Mouse (Mus musculus) heart, adult 8-10 months (tissue): ENCODE measurements around the gene Serpine2. TPM values are rescaled to one million over a fixed set of nuclear protein-coding genes. Genes with fewer than 3 reads are reported as not detected.

ENCODE experiments used
- DNase-seq: peaks from one replicate; pipeline ENCODE4 v3.0.0; 2022; ENCODE audit warnings: low spot score
- total RNA-seq, 4 experiments: library from RNA; stranded (reverse); gene quantifications; 2 replicates each; pipeline ENCODE4 v1.2.4; 2022

Gene Serpine2
- total RNA-seq, 4 experiments from 2014 or later: 16.6 to 24.1 (median 21.8) TPM

- peak; percentile 42 for DNase-seq
Measured at GRCm38 (mm10) chr1:79757161-79757560, 103.8 kb downstream of the Serpine2 start.

DNA sequence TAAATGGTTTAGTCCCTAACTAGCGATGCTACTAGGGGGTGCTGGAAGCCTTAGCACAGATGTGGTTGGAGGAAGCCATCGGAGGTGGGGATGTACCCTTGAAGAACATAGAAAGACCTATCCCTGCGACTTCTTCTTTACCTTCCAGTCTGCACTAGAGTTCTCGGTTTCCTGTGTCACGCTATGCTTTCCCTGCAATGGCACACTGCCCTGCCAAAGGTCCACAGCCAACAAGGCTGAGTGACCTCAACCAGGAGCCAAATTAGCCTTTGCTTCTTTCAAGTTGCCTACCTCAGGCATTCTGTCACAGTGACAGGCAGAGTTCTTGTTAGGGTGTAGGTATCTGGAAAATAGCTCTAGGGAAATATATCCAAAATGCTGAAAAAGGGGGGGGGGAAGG is 104.6 kb downstream of the Serpine2 start:
- no peak for DNase-seq

DNA sequence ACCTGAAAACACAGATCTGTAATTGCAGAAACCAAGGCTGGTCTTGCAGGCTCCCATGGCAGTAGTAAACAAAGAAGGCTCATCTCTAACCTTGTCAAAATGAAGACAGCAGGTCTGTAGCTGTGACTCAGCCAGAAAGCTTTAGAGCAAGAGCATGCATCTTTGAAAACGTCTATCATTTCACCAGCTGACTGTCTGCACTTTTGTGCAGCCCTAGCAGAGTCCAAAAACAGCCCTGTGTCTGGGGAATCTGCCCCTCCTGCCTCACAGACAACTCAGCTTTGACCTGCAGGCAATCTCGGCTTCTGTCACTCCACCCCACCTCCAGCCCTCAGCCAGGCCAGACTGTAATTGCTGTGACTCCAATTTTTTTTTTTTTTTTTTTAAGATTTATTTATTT is 105.6 kb downstream of the Serpine2 start:
- no peak for DNase-seq

DNA sequence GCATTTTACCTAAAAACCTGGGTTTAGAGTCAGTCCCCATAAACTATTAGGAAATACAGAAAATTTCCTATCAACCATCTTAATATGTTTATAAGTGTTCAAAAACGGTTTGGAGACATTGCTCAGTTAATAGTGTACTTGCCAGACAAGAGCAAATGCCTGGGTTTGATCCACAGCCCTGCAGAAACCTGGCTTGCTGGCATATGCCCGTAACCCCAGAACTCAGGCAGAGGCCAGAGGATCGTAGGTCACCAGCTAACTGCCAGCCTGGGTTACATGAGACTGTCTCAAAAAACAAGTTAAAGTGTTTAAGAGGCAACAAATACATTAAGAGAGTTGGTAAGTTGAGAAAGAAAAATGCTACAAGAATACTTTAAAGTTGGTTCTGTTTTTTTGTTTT is 106.0 kb downstream of the Serpine2 start:
- no peak for DNase-seq

DNA sequence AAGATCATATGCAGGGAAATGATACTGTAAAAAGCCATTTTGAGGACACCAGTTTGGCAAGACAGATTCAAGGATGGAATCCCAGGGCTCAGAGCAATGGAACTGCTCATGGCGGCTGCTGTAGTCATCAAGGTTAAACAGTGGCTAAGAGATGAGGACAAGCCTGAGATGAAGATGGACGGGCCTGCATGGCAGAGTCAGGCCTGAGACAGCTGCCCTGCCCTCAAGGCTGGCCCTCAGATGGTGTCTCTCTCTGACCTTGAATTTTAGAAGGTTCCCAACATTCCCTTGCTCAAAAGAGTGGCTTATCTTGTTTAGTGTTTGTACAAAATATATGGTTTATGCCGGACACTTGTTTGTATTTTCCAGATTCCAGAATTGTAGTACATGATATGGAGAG is 107.5 kb downstream of the Serpine2 start:
- DNase-seq: no peak

DNA sequence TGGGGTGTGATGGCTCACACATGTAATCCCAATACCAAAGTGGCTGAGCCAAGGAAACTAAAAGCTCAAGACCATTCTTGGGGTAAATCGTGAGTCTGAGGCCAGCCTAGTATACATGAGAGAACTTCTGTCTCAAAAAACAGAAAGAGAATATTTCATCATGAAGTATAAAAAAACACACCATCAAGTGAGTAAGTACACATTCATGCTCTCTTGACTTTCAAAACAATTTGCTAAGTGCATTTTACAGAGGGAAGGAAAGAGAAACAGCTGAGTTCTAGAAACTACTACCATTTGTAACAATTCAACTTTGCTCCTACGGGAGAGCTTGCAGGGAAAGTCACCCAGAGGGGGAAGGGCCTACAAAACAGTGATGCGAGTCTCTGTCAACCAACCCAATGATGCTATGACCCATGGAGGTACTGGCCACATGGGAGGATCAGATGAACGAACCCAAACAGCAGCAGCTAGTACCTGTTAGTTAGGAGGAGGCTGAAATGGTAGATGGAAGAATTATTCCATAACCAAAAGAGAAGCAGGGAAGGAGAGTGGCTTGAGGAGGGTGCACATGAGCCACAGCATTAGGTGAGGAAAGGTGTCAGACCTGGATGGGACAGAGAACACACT is 108.2 kb downstream of the Serpine2 start:
- DNase-seq: no peak

DNA sequence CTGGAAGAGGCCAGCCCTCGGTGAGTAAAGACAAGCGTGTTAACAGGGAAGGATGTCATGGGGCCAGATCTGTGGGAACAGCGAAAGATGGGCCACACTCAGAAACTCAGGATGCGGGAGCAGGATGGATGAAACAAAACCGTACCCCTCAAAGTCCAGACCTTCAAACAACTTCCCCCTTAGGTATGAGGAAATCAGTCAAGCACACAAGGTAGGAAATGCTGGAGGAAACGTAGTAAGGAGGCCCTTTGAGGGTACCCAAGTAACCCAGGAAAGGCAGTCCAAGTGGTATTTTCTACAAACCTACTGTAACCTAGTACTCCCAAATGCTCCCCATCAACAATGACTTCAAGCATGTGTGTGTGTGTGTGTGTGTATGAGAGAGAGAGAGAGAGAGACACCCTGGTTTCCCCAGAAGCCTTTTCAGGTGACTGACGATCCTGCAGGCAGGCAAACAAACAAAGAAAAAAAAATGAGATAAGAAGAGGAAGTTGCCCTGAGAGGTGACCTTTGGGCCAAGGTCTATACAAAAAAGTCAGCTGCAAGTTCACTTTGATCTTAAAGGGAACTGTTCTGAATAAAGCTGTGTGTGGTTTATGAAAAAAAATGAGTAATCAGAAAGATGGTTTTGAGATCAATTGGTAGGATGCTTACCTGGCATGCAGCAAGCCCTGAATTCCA is 108.8 kb downstream of the Serpine2 start:
- no peak for DNase-seq

DNA sequence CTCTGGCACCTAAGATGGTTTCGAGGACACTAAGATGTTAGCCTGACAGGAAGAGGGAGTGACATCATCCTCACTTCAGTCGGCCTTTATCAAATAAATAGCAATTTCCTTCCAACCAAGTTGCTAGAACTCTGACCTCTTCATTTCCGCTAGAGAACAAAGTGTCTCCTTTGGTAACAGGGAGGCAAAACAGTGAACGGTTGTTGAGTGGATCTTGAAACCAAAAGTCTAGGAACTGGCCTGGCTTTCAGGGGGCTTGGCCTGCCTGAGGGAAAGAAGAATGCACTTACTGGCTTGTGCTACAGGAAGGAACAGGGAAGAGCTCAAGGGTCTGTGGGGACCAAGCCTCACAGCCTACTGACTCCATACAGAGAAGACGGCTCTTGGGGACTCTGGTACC is 109.8 kb downstream of the Serpine2 start:
- peak; percentile 67 for DNase-seq

DNA sequence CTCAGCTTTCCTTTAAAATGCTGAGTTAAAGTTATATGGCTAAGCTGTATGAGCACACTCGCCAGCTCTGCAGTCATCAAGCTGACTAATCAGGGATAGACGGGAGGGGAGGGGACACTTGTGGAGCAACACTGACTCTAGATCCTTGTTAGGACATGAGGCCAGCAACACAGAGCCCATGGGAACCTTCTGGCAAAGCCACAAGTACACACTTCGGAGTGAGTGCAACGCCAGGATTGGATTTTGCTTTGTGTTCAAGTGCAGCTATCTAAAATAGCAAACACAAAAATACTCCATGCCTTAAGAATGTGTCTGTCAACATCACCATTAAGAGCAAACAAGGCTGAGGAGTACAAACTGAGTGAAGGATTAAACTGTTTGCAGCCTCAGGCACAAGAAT is 114.9 kb downstream of the Serpine2 start:
- DNase-seq: peak; percentile 81

Other genes with a start within 250 kb of the Serpine2 start
- gene Ap1s3, start 189.2 kb downstream of the Serpine2 start, total RNA-seq: under 1 TPM; 0.20 to 0.41 (median 0.28) TPM
- 10 to 100 TPM; 69.6 to 73.3 (median 72.1) TPM for gene Mrpl44, start 85.2 kb downstream of the Serpine2 start, total RNA-seq
- gene Wdfy1, start 85.0 kb downstream of the Serpine2 start, total RNA-seq: 10 to 100 TPM; 14.7 to 17.5 (median 16.2) TPM